Comparison of ENCODE assay signal across 15 mouse cellular contexts in genomic region chr2:24427866-24428675, GRCm38 (mm10). TPM values are rescaled to one million over a fixed set of nuclear protein-coding genes. Genes with fewer than 3 reads are reported as not detected.
A peak's percentile ranks its signal among the peaks of the same experiment; 100 is the strongest.
DNase-seq lines count a peak whose midpoint lies in the region; ATAC-seq and TF ChIP-seq lines count a peak whose summit lies in the region.
"Had no signal": no experiment of that assay in that cellular context is flagged by ENCODE, and none has a peak within 500 bp of the region (broad histone marks: within the 10 kb centered on the region; RNA-seq: fewer than 3 reads in every experiment).

No protein-coding gene starts in this region.

- no peak overlapping the region for H3K27ac ChIP-seq in ES-E14 (ENCODE audit: insufficient read depth, low read depth, low read length, poor library complexity, severe bottlenecking)
- H3K27ac ChIP-seq in hindbrain, embryonic 16.5 days (ENCODE audit: low read depth, low read length) = peak overlapping the region; percentile 81
- no peak overlapping the region for H3K27ac ChIP-seq in midbrain, embryonic 11.5 days (ENCODE audit: low read depth, low read length)
- H3K27ac ChIP-seq in liver, embryonic 12.5 days = no peak overlapping the region
- H3K27ac ChIP-seq: layer of hippocampus, adult 2 months; limb, embryonic 15.5 days had no signal

- DNase-seq in ES-E14 (ENCODE audit: low read depth, low spot score) = no peak
- peak; percentile 61 for DNase-seq in Muller cell, postnatal 12 days (ENCODE audit: inconsistent ontology term)
- DNase-seq in midbrain, embryonic 11.5 days (ENCODE audit: low spot score, missing footprints) = peak; percentile 89
- DNase-seq in layer of hippocampus, adult 8-10 months (ENCODE audit: low spot score in 2 of 2) = no peak
- DNase-seq in frontal cortex, postnatal 36 days (ENCODE audit: low spot score in 2 of 2) = no peak
- DNase-seq in lung, postnatal 14 days = no peak
- DNase-seq: adrenal gland, postnatal 36 days; lung, postnatal 4 days had no signal

- H3K4me2 ChIP-seq in hindbrain, embryonic 16.5 days (ENCODE audit: low read length) = no peak overlapping the region
- H3K4me2 ChIP-seq in midbrain, embryonic 11.5 days = no peak overlapping the region; the same call in 1 of the 2 replicates
- no peak overlapping the region for H3K4me2 ChIP-seq in liver, embryonic 12.5 days
- H3K4me2 ChIP-seq: limb, embryonic 15.5 days had no signal

- no peaks in the 10 kb centered on the region for H3K4me1 ChIP-seq in ES-E14 (ENCODE audit: control insufficient read depth in 2 of 2, insufficient read depth in 2 of 2, low read length in 2 of 2, poor library complexity in 1 of 2)
- H3K4me1 ChIP-seq in hindbrain, embryonic 16.5 days (ENCODE audit: control insufficient read depth, insufficient read depth, low read depth, low read length) = peaks cover 10% of the 10 kb centered on the region
- peaks cover 9% of the 10 kb centered on the region for H3K4me1 ChIP-seq in midbrain, embryonic 11.5 days (ENCODE audit: control insufficient read depth, insufficient read depth, low read length)
- no peaks in the 10 kb centered on the region for H3K4me1 ChIP-seq in liver, embryonic 12.5 days
- H3K4me1 ChIP-seq: limb, embryonic 15.5 days had no signal

- in situ Hi-C loops in ES-E14 (cut with MboI; ENCODE audit: low sequenced_read_pairs in 2 of 2, unreplicated experiment in 2 of 2) = no loop called here

- H3K4me3 ChIP-seq in ES-E14 (ENCODE audit: insufficient read depth in 1 of 2, low read depth in 1 of 2, low read length in 2 of 2, poor library complexity in 1 of 2, severe bottlenecking in 1 of 2) = no peak overlapping the region
- H3K4me3 ChIP-seq in hindbrain, embryonic 16.5 days (ENCODE audit: low read length) = no peak overlapping the region
- H3K4me3 ChIP-seq in midbrain, embryonic 11.5 days (ENCODE audit: low read depth, low read length) = no peak overlapping the region
- no peak overlapping the region for H3K4me3 ChIP-seq in liver, embryonic 12.5 days
- H3K4me3 ChIP-seq: layer of hippocampus, adult 2 months; limb, embryonic 15.5 days had no signal

- WGBS in hindbrain, embryonic 16.5 days = 17% methylated on average over 12 of the region's 12 CpGs
- 31% methylated on average over 12 of the region's 12 CpGs for WGBS in midbrain, embryonic 11.5 days
- 55% methylated on average over 12 of the region's 12 CpGs for WGBS in liver, embryonic 12.5 days (ENCODE audit: insufficient replicate concordance)

- H3K27me3 ChIP-seq in hindbrain, embryonic 16.5 days (replicated peaks; ENCODE audit: control insufficient read depth, insufficient read depth, low read length) = no peaks in the 10 kb centered on the region
- no peaks in the 10 kb centered on the region; the same call in 1 of the 2 replicates for H3K27me3 ChIP-seq in midbrain, embryonic 11.5 days (ENCODE audit: control insufficient read depth, insufficient read depth, low read length)
- H3K27me3 ChIP-seq in liver, embryonic 12.5 days (replicated peaks) = no peaks in the 10 kb centered on the region
- H3K27me3 ChIP-seq: limb, embryonic 15.5 days had no signal

- H3K36me3 ChIP-seq in ES-E14 (ENCODE audit: control insufficient read depth, insufficient read depth, low read length, poor library complexity, severe bottlenecking) = no peaks in the 10 kb centered on the region
- no peaks in the 10 kb centered on the region for H3K36me3 ChIP-seq in hindbrain, embryonic 16.5 days (ENCODE audit: control insufficient read depth, insufficient read depth, low read length)
- no peaks in the 10 kb centered on the region for H3K36me3 ChIP-seq in midbrain, embryonic 11.5 days (ENCODE audit: control insufficient read depth, insufficient read depth, low read length)
- H3K36me3 ChIP-seq in liver, embryonic 12.5 days = no peaks in the 10 kb centered on the region
- H3K36me3 ChIP-seq: G1E; limb, embryonic 15.5 days had no signal

- H3K9ac ChIP-seq in ES-E14 (ENCODE audit: insufficient read depth, low read depth, low read length, poor library complexity, severe bottlenecking) = no peak overlapping the region
- H3K9ac ChIP-seq in hindbrain, embryonic 16.5 days (ENCODE audit: low read depth, low read length) = 0 out of 2 replicates have a peak overlapping the region, but pooled peaks have one; percentile 23
- no peak overlapping the region for H3K9ac ChIP-seq in midbrain, embryonic 11.5 days (ENCODE audit: low read length)
- no peak overlapping the region for H3K9ac ChIP-seq in liver, embryonic 12.5 days
- H3K9ac ChIP-seq: limb, embryonic 15.5 days had no signal

- peak; percentile 96 for ATAC-seq in hindbrain, embryonic 16.5 days
- peak; percentile 93 for ATAC-seq in midbrain, embryonic 11.5 days (ENCODE audit: low FRiP score)
- no peak for ATAC-seq in liver, embryonic 12.5 days

- no peaks in the 10 kb centered on the region for H3K9me3 ChIP-seq in ES-E14 (ENCODE audit: control insufficient read depth, insufficient read depth, low read depth, low read length)
- no peaks in the 10 kb centered on the region for H3K9me3 ChIP-seq in hindbrain, embryonic 16.5 days (ENCODE audit: control insufficient read depth, low read length)
- no peaks in the 10 kb centered on the region for H3K9me3 ChIP-seq in midbrain, embryonic 11.5 days (ENCODE audit: control insufficient read depth, low read length)
- H3K9me3 ChIP-seq in liver, embryonic 12.5 days (replicated peaks) = no peaks in the 10 kb centered on the region
- H3K9me3 ChIP-seq: G1E; limb, embryonic 15.5 days had no signal

TF ChIP-seq in ES-E14, 5 proteins besides CTCF, POLR2A, EP300 and RAD21:
- TF ChIP-seq MAFK (IDR thresholded peaks at IDR 0.05; ENCODE audit: insufficient read depth, low read depth, low read length) = 0 out of 2 replicates have a peak, but pooled peaks have one; percentile 6
- no peak for TF ChIP-seq CHD2 (IDR thresholded peaks at IDR 0.05; ENCODE audit: low read depth, low read length)

RNA-seq across cellular contexts. Expression of gene Pax8, which starts 47.3 kb away (rescaled TPM):
- 1.5 and 2.2 TPM in 2 replicates for total RNA-seq in ES-E14 (2012; rRNA removed)
- 21.2 and 24.0 TPM in 2 replicates for polyA plus RNA-seq in hindbrain, embryonic 16.5 days (2015; fragmentation: Nextera tagmentation; extraction: Ambion mirVana)
- polyA plus RNA-seq in midbrain, embryonic 11.5 days (2014; fragmentation: Nextera tagmentation; extraction: Ambion mirVana) = 3.1 and 3.4 TPM in 2 replicates
- not detected for total RNA-seq in layer of hippocampus, adult 8-10 months (2022)
- polyA plus RNA-seq in liver, embryonic 12.5 days (2016; fragmentation: Nextera tagmentation; extraction: Ambion mirVana) = not detected in 2 replicates
- total RNA-seq: adrenal gland, postnatal 36 days; common myeloid progenitor, adult 5-6 weeks; layer of hippocampus, adult 2 months had no signal
- polyA plus RNA-seq: G1E; heart, embryonic 14.5 days had no signal

Comparison
In these comparisons a context has a peak if more than half of its experiments do, and no peak if none do; other contexts are left out.
1. DNase-seq: peak in Muller cell, postnatal 12 days (single experiment) and midbrain, embryonic 11.5 days (single experiment); none in ES-E14 (single experiment), layer of hippocampus, adult 8-10 months (0 of 2), frontal cortex, postnatal 36 days (0 of 2) and lung, postnatal 14 days (single experiment).